Comparison of ENCODE assay signal across 26 mouse cellular contexts in the genomic region with DNA sequence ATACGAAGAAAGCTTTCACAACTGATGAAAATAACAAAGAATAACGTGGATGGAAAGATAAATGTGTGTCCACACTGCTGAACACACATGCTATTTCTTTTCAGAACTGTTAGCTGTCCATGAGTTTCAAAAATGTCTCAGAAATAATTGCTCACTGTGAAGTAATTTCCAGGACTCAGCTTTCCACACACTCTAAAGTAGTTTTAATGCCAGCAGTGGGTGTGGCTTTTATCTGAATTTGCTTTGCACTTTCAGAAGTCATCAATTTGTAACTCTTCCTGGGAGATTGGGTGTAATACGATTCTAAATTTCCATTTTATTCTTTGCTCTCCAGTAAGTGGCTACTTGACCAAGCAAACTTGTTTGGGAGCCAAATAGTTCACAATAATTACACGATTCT. TPM values are rescaled to one million over a fixed set of nuclear protein-coding genes. Genes with fewer than 3 reads are reported as not detected.
"Had no signal": no experiment of that assay in that cellular context is flagged by ENCODE, and none has a peak within 500 bp of the region (broad histone marks: within the 10 kb centered on the region; RNA-seq: fewer than 3 reads in every experiment).

No protein-coding gene starts in this region.

- H3K36me3 ChIP-seq: liver, embryonic 12.5 days; lung, embryonic 15.5 days; midbrain, embryonic 10.5 days; midbrain, embryonic 13.5 days; midbrain, embryonic 15.5 days; neural tube, embryonic 13.5 days; neural tube, embryonic 15.5 days; stomach, embryonic 15.5 days had no signal

- H3K4me1 ChIP-seq: liver, embryonic 12.5 days; midbrain, embryonic 10.5 days; midbrain, embryonic 13.5 days; midbrain, embryonic 15.5 days; neural tube, embryonic 13.5 days; neural tube, embryonic 15.5 days; stomach, embryonic 15.5 days had no signal

- H3K9ac ChIP-seq: liver, embryonic 12.5 days; liver, embryonic 14.5 days; lung, embryonic 15.5 days; midbrain, embryonic 13.5 days; midbrain, embryonic 15.5 days; neural tube, embryonic 13.5 days; neural tube, embryonic 15.5 days; stomach, embryonic 15.5 days had no signal

- H3K27ac ChIP-seq: liver, embryonic 12.5 days; liver, embryonic 14.5 days; lung, embryonic 15.5 days; midbrain, embryonic 10.5 days; midbrain, embryonic 13.5 days; midbrain, embryonic 15.5 days; neural tube, embryonic 13.5 days; neural tube, embryonic 15.5 days; stomach, embryonic 15.5 days; stomach, postnatal 0 days had no signal

- H3K27me3 ChIP-seq: liver, embryonic 12.5 days; lung, embryonic 15.5 days; midbrain, embryonic 13.5 days; midbrain, embryonic 15.5 days; neural tube, embryonic 13.5 days; neural tube, embryonic 15.5 days; stomach, embryonic 15.5 days had no signal

- H3K4me3 ChIP-seq: liver, embryonic 12.5 days; lung, embryonic 15.5 days; midbrain, embryonic 10.5 days; midbrain, embryonic 13.5 days; midbrain, embryonic 15.5 days; neural tube, embryonic 13.5 days; neural tube, embryonic 15.5 days; stomach, embryonic 15.5 days had no signal

- DNase-seq: lung, postnatal 14 days; lung, postnatal 4 days; retina, postnatal 1 day; right cerebral cortex, adult 18-20 months; thymus, adult 2 months; thymus, postnatal 25 days; thymus, postnatal 4 days had no signal

- H3K4me2 ChIP-seq: liver, embryonic 12.5 days; lung, embryonic 15.5 days; midbrain, embryonic 13.5 days; midbrain, embryonic 15.5 days; neural tube, embryonic 13.5 days; neural tube, embryonic 15.5 days; stomach, embryonic 15.5 days had no signal

- ATAC-seq: liver, embryonic 12.5 days; midbrain, embryonic 13.5 days; midbrain, embryonic 15.5 days had no signal

- H3K9me3 ChIP-seq: liver, embryonic 12.5 days; lung, embryonic 15.5 days; midbrain, embryonic 10.5 days; midbrain, embryonic 13.5 days; midbrain, embryonic 15.5 days; neural tube, embryonic 13.5 days; neural tube, embryonic 15.5 days; stomach, embryonic 15.5 days had no signal

RNA-seq across cellular contexts. Expression of a gene that starts 53.5 kb away (rescaled TPM):
- total RNA-seq: megakaryocyte, adult 5-6 weeks; megakaryocyte-erythroid progenitor cell, adult 5-6 weeks; midbrain, postnatal 0 days; monocyte, adult 5-6 weeks had no signal
- polyA plus RNA-seq: liver, embryonic 12.5 days; liver, embryonic 14.5 days; liver, embryonic 16.5 days; midbrain, embryonic 13.5 days; neural tube, embryonic 11.5 days; spleen, adult 2 months; testis, adult 2 months; thymus, adult 2 months; urinary bladder, adult 2 months had no signal
